Mouse (Mus musculus): ENCODE results near the gene Tmem206.

GRCm38 (mm10) chr1:191356936-191357335, 31.2 kb downstream of the Tmem206 start:
- no peak for TF ChIP-seq POLR2A (IDR thresholded peaks at IDR 0.05; ENCODE audit: control insufficient read depth, low read depth, low read length)
- no peak for TF ChIP-seq CTCF (IDR thresholded peaks at IDR 0.05; ENCODE audit: control insufficient read depth, insufficient read depth, insufficient replicate concordance, low read depth, low read length)
